Mouse (Mus musculus) forebrain, embryonic 14.5 days (tissue): Measurements from ENCODE around the gene Pacrg. TPM values are rescaled to one million over a fixed set of nuclear protein-coding genes. Genes with fewer than 3 reads are reported as not detected.
A peak's percentile ranks its signal among the peaks of the same experiment; 100 is the strongest.

Experiments
- ATAC-seq: fragments of 200-750 bp; cut with Nextera tagmentation; 2 replicates; pipeline ENCODE4 v1.8.0; 2017; ENCODE audit warnings: mild to moderate bottlenecking, moderate library complexity
- DNase-seq: peaks from one replicate; pipeline ENCODE4 v3.0.0-alpha.2; 2015; ENCODE audit warnings: low spot score
- H3K27ac ChIP-seq: fragments of 300-500 bp; sonication (generic); 2 replicates; pipeline ENCODE4 v1.5.1; 2014; ENCODE audit warnings: low read depth, mild to moderate bottlenecking, control low read depth, low read length, moderate library complexity
- H3K27me3 ChIP-seq: fragments of 300-500 bp; sonication (generic); replicated peaks from 2 replicates; pipeline ENCODE4 v1.6.1; 2014; ENCODE audit warnings: low read length, control low read depth, mixed read lengths; ENCODE audit not compliant: control insufficient read depth, insufficient read depth
- H3K36me3 ChIP-seq: fragments of 300-500 bp; sonication (generic); 2 replicates; pipeline ENCODE4 v1.6.1; 2014; ENCODE audit warnings: low read length, control low read depth; ENCODE audit not compliant: control insufficient read depth, insufficient read depth
- H3K4me1 ChIP-seq: fragments of 300-500 bp; sonication (generic); 2 replicates; pipeline ENCODE4 v1.6.1; 2014; ENCODE audit warnings: antibody characterized with exemption, low read length, control low read depth; ENCODE audit not compliant: control insufficient read depth, insufficient read depth
- H3K4me2 ChIP-seq: fragments of 300-500 bp; sonication (generic); 2 replicates; pipeline ENCODE4 v1.6.1; 2014; ENCODE audit warnings: mild to moderate bottlenecking, control low read depth, low read length
- H3K4me3 ChIP-seq: fragments of 300-500 bp; sonication (generic); 2 replicates; pipeline ENCODE4 v1.5.1; 2014; ENCODE audit warnings: low read depth, low read length, control low read depth
- H3K9ac ChIP-seq: fragments of 300-500 bp; sonication (generic); 2 replicates; pipeline ENCODE4 v1.6.1; 2014; ENCODE audit warnings: mild to moderate bottlenecking, low read length, control low read depth, moderate library complexity
- H3K9me3 ChIP-seq: fragments of 300-500 bp; sonication (generic); replicated peaks from 2 replicates; pipeline ENCODE4 v1.6.1; 2016; ENCODE audit warnings: low read length, control low read depth, mixed read lengths; ENCODE audit not compliant: control insufficient read depth
- WGBS: fragments of 180-500 bp; shearing (Covaris S2); extraction: QIAGEN DNeasy Blood & Tissue Kit; methylation state at CpG from one replicate; pipeline ENCODE4 v1.1.7; 2014; 5-methylcytosine and 5-hydroxymethylcytosine counted together
- polyA plus RNA-seq: library from polyadenylated mRNA; unstranded; fragments of >200 nt; fragmentation: Nextera tagmentation; extraction: Ambion mirVana; gene quantifications from 2 replicates; pipeline ENCODE4 v1.2.1, GENCODE M21; 2014

The Pacrg gene
- polyA plus RNA-seq, 1 experiment from 2014 or later, result 7.8 TPM

- Histone ChIP-seq H3K27ac (no peak overlapping the region), H3K9ac (no peak overlapping the region), H3K36me3 (no peaks in the 10 kb centered on the region), H3K9me3 (no peaks in the 10 kb centered on the region), H3K4me3 (no peak overlapping the region), H3K4me1 (peaks cover 4% of the 10 kb centered on the region), H3K4me2 (no peak overlapping the region), H3K27me3 (no peaks in the 10 kb centered on the region)
- WGBS, result 64% methylated on average over 2 of the region's 2 CpGs
- ATAC-seq (no peak), DNase-seq (no peak)
Measured at GRCm38 (mm10) chr17:10808571-10808970, 31.5 kb downstream of the Pacrg start.

DNA sequence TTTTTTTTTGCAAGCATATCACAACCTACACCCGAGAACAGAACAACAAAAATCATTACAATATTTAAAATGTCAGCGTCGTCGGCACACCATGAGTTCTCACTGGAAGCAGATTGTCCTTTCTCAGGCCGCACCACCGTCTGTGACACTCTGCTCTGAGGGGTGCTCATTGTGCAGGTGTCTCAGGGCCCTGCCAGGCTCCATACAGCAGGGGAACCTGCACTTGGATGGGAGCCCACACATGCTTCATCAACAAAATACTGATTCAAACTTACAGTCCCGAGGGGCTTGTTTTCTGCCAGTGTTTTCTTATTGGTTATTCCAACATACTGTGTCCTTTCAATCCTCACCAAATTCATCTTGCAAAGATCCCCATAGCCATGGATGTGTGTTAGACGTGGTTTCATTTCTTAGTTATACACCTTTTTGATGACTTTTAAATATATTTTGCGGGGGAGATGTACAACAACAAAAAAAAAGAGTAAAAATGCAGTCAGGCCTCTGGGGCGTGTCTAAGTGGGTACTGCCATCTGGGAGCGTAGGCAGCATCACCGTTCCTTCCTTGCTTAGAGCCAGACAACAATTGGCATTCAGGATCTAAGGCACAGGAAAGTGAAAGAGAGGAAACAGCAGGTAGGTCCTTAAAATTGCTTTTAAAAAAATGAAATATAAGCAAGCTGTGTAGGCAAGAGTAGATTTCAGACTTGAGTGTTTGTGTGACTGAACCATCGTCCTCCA, 32.7 kb downstream of the Pacrg start:
- peaks cover 4% of the 10 kb centered on the region for H3K4me1 ChIP-seq
- no peak overlapping the region for H3K4me2 ChIP-seq
- ATAC-seq (no peak), DNase-seq (peak; percentile 50)
- no peaks in the 10 kb centered on the region for H3K27me3 ChIP-seq
- no peak overlapping the region for H3K4me3 ChIP-seq
- H3K9me3 ChIP-seq, result no peaks in the 10 kb centered on the region
- WGBS, result 57% methylated on average over 13 of the region's 13 CpGs
- H3K27ac ChIP-seq, result no peak overlapping the region
- no peaks in the 10 kb centered on the region for H3K36me3 ChIP-seq
- no peak overlapping the region for H3K9ac ChIP-seq

- Histone ChIP-seq H3K4me2 (no peak overlapping the region), H3K9ac (no peak overlapping the region), H3K27ac (no peak overlapping the region), H3K9me3 (no peaks in the 10 kb centered on the region), H3K4me1 (peaks cover 4% of the 10 kb centered on the region), H3K27me3 (no peaks in the 10 kb centered on the region), H3K4me3 (no peak overlapping the region), H3K36me3 (no peaks in the 10 kb centered on the region)
- WGBS, result 75% methylated on average over 4 of the region's 4 CpGs
- DNase-seq (no peak), ATAC-seq (no peak)
Measured at GRCm38 (mm10) chr17:10806692-10807091, 33.4 kb downstream of the Pacrg start.

GRCm38 (mm10) chr17:10791661-10792060, 48.5 kb downstream of the Pacrg start:
- no peak for ATAC-seq
- Histone ChIP-seq H3K9me3 (no peaks in the 10 kb centered on the region), H3K27me3 (no peaks in the 10 kb centered on the region), H3K9ac (no peak overlapping the region), H3K4me1 (peaks cover 6% of the 10 kb centered on the region), H3K27ac (no peak overlapping the region), H3K4me2 (no peak overlapping the region), H3K4me3 (no peak overlapping the region), H3K36me3 (no peaks in the 10 kb centered on the region)
- 35% methylated on average over 3 of the region's 3 CpGs for whole genome bisulfite sequencing
- DNase-seq, result peak; percentile 62

- Histone ChIP-seq H3K9me3 (no peaks in the 10 kb centered on the region), H3K27ac (no peak overlapping the region), H3K4me1 (no peaks in the 10 kb centered on the region), H3K27me3 (no peaks in the 10 kb centered on the region), H3K36me3 (no peaks in the 10 kb centered on the region), H3K9ac (no peak overlapping the region), H3K4me2 (no peak overlapping the region), H3K4me3 (no peak overlapping the region)
- DNase-seq (no peak), ATAC-seq (no peak)
- 81% methylated on average over 4 of the region's 4 CpGs for WGBS
Measured at GRCm38 (mm10) chr17:10784401-10784920, 55.6 kb downstream of the Pacrg start.

DNA sequence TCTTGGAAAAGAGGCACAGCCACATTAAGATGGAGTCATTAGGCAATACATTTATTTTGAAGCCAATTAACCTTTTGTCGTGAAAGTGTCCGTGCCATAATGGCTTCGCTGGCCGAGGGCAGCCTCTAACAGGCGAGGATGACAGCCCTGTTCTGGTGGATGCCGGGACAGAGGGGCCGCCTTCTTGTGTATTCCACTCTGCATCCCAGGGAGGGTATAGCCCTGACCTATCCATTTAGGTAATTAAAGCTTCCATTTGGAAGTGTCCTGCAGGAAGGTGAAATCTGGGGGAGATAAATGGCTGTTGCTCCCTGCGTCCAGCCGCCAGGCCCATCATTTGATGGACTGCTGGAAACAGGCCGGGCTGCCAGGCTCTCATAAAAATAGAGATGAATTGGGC, 63.6 kb downstream of the Pacrg start:
- no peaks in the 10 kb centered on the region for H3K36me3 ChIP-seq
- H3K4me2 ChIP-seq, result no peak overlapping the region
- H3K27ac ChIP-seq, result no peak overlapping the region
- H3K9ac ChIP-seq, result no peak overlapping the region
- no peaks in the 10 kb centered on the region for H3K9me3 ChIP-seq
- no peak overlapping the region for H3K4me3 ChIP-seq
- peaks cover 10% of the 10 kb centered on the region for H3K4me1 ChIP-seq
- no peaks in the 10 kb centered on the region for H3K27me3 ChIP-seq
- 35% methylated on average over 10 of the region's 10 CpGs for WGBS
- DNase-seq (peak; percentile 17), ATAC-seq (no peak)

GRCm38 (mm10) chr17:10774468-10774867, 65.6 kb downstream of the Pacrg start:
- ATAC-seq (no peak), DNase-seq (no peak)
- H3K27me3 ChIP-seq, result no peaks in the 10 kb centered on the region
- no peaks in the 10 kb centered on the region for H3K9me3 ChIP-seq
- peaks cover 17% of the 10 kb centered on the region for H3K4me1 ChIP-seq
- no peak overlapping the region for H3K27ac ChIP-seq
- no peaks in the 10 kb centered on the region for H3K36me3 ChIP-seq
- no peak overlapping the region for H3K4me2 ChIP-seq
- 88% methylated on average over 1 of the region's 1 CpGs for WGBS
- no peak overlapping the region for H3K9ac ChIP-seq
- no peak overlapping the region for H3K4me3 ChIP-seq

DNA sequence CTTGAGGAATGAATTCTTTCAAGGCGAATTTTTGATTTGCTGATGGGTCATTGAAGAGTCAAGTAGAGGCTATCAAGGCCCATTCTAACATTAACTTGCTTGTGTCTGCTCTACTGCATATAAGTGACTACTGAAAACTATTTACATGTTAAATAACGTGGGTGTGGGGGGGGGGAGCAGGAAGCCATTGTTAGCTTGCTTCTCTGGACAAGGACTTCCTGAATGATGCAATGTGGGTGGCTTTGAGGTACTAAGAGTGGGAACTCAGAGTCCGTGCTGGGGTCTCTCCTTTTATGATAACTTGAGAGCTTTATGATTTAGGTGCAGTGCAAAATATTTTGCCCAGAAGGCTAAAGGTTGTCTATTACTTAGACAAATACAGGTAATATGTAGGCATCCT, 67.9 kb downstream of the Pacrg start:
- Histone ChIP-seq H3K9me3 (no peaks in the 10 kb centered on the region), H3K4me1 (peaks cover 17% of the 10 kb centered on the region), H3K4me3 (no peak overlapping the region), H3K27me3 (no peaks in the 10 kb centered on the region), H3K36me3 (no peaks in the 10 kb centered on the region), H3K27ac (no peak overlapping the region), H3K4me2 (no peak overlapping the region), H3K9ac (no peak overlapping the region)
- no peak for ATAC-seq
- no peak for DNase-seq
- 62% methylated on average over 3 of the region's 3 CpGs for WGBS

DNA sequence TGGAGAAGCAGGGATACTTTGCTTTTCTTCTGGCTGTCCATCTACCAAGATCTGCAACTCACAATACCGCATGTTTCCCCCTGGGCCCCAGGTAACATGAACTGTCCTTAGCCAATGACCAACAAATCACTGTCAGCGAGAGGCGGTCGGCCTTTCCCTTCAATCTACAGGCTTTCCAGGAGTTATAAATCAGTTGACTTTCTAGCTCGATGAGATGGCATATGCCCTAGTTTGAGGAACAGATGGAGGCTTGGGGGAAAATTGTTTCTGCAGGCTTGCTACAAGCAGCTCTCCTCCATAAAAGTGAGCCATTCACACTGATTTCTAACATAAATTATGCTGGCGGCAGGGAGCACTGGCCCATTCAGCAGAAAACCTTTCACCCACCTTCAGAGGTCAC, 70.2 kb downstream of the Pacrg start:
- no peak overlapping the region for H3K27ac ChIP-seq
- 78% methylated on average over 6 of the region's 6 CpGs for WGBS

More for the DNA sequence above, 70.2 kb downstream of the Pacrg start:
- peaks cover 7% of the 10 kb centered on the region for H3K4me1 ChIP-seq
- H3K4me2 ChIP-seq, result no peak overlapping the region
- DNase-seq, result peak; percentile 33
- no peak overlapping the region for H3K4me3 ChIP-seq
- no peak overlapping the region for H3K9ac ChIP-seq
- H3K36me3 ChIP-seq, result no peaks in the 10 kb centered on the region
- ATAC-seq, result no peak
- H3K9me3 ChIP-seq, result no peaks in the 10 kb centered on the region
- no peaks in the 10 kb centered on the region for H3K27me3 ChIP-seq
